Mouse (Mus musculus) Muller cell, postnatal 12 days (primary cell): ENCODE results near the gene Ddx46.

Source experiments
- DNase-seq: peaks from one replicate; pipeline ENCODE4 v3.0.0-alpha.2; 2015; ENCODE audit errors: inconsistent ontology term

The Ddx46 gene

DNA sequence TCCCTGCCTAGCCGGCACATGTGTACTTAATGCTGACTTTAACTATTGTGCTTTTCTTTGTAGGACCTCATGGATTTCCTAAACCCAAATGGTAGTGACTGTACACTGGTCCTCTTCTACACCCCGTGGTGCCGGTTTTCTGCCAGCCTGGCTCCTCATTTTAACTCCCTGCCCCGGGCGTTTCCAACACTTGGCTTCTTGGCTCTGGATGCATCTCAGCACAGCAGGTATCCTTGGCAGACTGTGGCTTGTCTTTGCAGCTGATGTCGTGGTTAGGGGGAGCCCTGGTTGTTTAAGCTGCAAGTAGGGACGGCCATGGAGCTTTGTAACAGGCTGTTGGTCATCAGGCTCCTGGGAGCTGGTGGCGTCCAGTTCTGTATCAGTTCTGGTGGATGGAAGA is 86.7 kb downstream of the Ddx46 start:
- no peak for DNase-seq

DNA sequence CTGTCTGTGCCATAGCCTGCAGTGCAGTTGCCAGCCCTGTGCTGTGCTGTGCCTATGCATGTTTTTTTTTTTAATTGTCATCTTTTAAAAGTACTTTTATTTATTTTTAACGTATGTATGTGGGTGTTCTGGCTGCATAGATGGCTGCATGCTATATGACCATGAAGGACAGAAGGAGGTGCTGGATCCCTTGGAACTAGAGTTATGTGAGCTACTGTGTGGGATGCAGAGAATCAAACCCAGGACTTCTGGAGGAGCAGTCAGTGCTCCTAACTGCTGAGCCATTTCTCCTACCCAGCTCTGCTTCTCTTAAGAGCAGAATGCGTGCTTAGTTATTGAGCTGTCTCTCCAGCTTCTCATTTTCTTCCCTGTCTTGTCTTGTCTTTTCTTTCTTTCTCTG is 87.2 kb downstream of the Ddx46 start:
- DNase-seq: no peak

DNA sequence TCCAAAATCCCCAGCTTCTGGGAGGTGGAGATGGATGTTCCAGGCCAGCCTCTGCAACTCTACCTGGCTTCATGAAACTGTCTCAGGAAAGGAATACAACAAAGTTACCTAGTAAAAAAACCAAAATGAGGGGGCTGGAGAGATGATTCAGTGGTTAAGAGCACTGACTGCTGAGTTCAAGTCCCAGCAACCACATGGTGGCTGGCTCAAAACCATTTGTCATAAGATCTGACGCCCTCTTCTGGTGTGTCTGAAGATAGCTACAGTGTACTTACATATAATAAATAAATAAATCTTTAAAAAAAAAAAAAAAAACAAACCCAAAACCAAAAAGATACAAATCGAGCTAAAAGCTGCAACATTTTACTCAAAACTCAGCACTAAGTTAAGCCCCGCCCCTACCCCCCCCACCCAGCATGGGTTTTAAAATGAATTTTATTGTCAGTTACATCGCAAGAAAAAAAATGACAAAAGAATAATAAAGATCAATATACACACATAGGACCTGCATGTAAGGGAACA is 91.8 kb downstream of the Ddx46 start:
- no peak for DNase-seq

- DNase-seq: peak; percentile 87
These were observed 92.5 kb downstream of the Ddx46 start, which contains the start of gene Pcbd2 for GRCm38 (mm10) chr13:55727120-55727838. Gene Pcbd2 (plus strand): TSS chr13:55727368.

DNA sequence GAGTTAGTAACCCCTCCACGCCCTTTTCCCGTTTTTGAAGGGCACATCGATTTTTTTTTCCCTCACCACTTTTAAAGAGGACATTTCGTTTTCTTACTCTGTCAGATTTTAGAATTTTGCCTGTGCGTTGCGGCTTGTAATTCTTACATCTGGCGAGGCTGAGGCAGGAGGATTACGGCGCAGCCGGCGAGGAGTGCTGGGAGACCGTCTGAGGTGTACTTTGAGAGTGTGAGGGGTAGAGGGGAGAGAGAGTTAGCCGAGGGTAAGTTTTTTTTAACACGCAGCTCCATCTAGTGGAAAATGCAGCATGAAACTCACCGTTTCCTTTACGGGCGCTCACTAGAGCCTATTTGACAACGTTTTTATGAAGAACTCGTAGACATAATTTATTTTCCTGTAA is 93.0 kb downstream of the Ddx46 start:
- peak; percentile 73 for DNase-seq

GRCm38 (mm10) chr13:55730716-55731115 is 95.9 kb downstream of the Ddx46 start:
- no peak for DNase-seq
